35 mouse cellular contexts compared by ENCODE assay signal in genomic region chr2:134059916-134060618, GRCm38 (mm10).
DNase-seq lines count a peak whose midpoint lies in the region; ATAC-seq and TF ChIP-seq lines count a peak whose summit lies in the region.
"Had no signal": no experiment of that assay in that cellular context is flagged by ENCODE, and none has a peak within 500 bp of the region (broad histone marks: within the 10 kb centered on the region; RNA-seq: fewer than 3 reads in every experiment).

No protein-coding gene starts in this region.

- H3K4me2 ChIP-seq in liver, embryonic 11.5 days = no peak overlapping the region
- H3K4me2 ChIP-seq in liver, embryonic 13.5 days = no peak overlapping the region
- no peak overlapping the region for H3K4me2 ChIP-seq in hindbrain, embryonic 11.5 days (replicated peaks; ENCODE audit: low read depth, low read length)
- H3K4me2 ChIP-seq: embryonic facial prominence, embryonic 13.5 days; forebrain, embryonic 15.5 days; intestine, embryonic 15.5 days; limb, embryonic 13.5 days; midbrain, embryonic 12.5 days; neural tube, embryonic 12.5 days had no signal

- H3K36me3 ChIP-seq in liver, embryonic 11.5 days (ENCODE audit: control insufficient read depth, insufficient read depth, low read length) = no peaks in the 10 kb centered on the region
- no peaks in the 10 kb centered on the region for H3K36me3 ChIP-seq in liver, embryonic 13.5 days
- no peaks in the 10 kb centered on the region for H3K36me3 ChIP-seq in hindbrain, embryonic 11.5 days (ENCODE audit: control insufficient read depth, insufficient read depth, low read length)
- H3K36me3 ChIP-seq: embryonic facial prominence, embryonic 13.5 days; forebrain, embryonic 10.5 days; forebrain, embryonic 15.5 days; hindbrain, embryonic 10.5 days; intestine, embryonic 15.5 days; limb, embryonic 13.5 days; midbrain, embryonic 12.5 days; neural tube, embryonic 12.5 days had no signal

- 79% methylated on average over 2 of the region's 2 CpGs for WGBS in liver, embryonic 11.5 days
- 49% methylated on average over 2 of the region's 2 CpGs for WGBS in liver, embryonic 13.5 days (ENCODE audit: insufficient replicate concordance)
- 85% methylated on average over 2 of the region's 2 CpGs for WGBS in hindbrain, embryonic 11.5 days

- TF ChIP-seq CTCF in brain, embryonic 14.5 days (IDR thresholded peaks at IDR 0.05; ENCODE audit: borderline replicate concordance, extremely low read depth, insufficient read depth, insufficient read length) = no peak

- no peaks in the 10 kb centered on the region for H3K27me3 ChIP-seq in liver, embryonic 11.5 days (replicated peaks; ENCODE audit: control insufficient read depth, insufficient read depth, low read length)
- no peaks in the 10 kb centered on the region for H3K27me3 ChIP-seq in liver, embryonic 13.5 days
- no peaks in the 10 kb centered on the region for H3K27me3 ChIP-seq in hindbrain, embryonic 11.5 days (ENCODE audit: control insufficient read depth, insufficient read depth, low read length)
- H3K27me3 ChIP-seq: CH12.LX; embryonic facial prominence, embryonic 13.5 days; forebrain, embryonic 15.5 days; intestine, embryonic 15.5 days; limb, embryonic 13.5 days; midbrain, embryonic 12.5 days; neural tube, embryonic 12.5 days; Patski had no signal

- no peak overlapping the region for H3K9ac ChIP-seq in liver, embryonic 11.5 days (ENCODE audit: low read depth, low read length)
- no peak overlapping the region for H3K9ac ChIP-seq in liver, embryonic 13.5 days
- no peak overlapping the region for H3K9ac ChIP-seq in hindbrain, embryonic 11.5 days (ENCODE audit: low read depth, low read length)
- H3K9ac ChIP-seq: embryonic facial prominence, embryonic 13.5 days; forebrain, embryonic 15.5 days; intestine, embryonic 15.5 days; limb, embryonic 13.5 days; midbrain, embryonic 12.5 days; neural tube, embryonic 12.5 days had no signal

- H3K27ac ChIP-seq in liver, embryonic 11.5 days (ENCODE audit: low read depth, low read length) = no peak overlapping the region
- no peak overlapping the region for H3K27ac ChIP-seq in liver, embryonic 13.5 days
- no peak overlapping the region for H3K27ac ChIP-seq in hindbrain, embryonic 11.5 days (ENCODE audit: low read depth, low read length)
- H3K27ac ChIP-seq: embryonic facial prominence, embryonic 13.5 days; forebrain, embryonic 10.5 days; forebrain, embryonic 15.5 days; hindbrain, embryonic 10.5 days; hindbrain, postnatal 0 days; intestine, embryonic 15.5 days; layer of hippocampus, adult 2 months; limb, embryonic 13.5 days; midbrain, embryonic 12.5 days; neural tube, embryonic 12.5 days had no signal

- H3K9me3 ChIP-seq in liver, embryonic 11.5 days (ENCODE audit: control insufficient read depth, low read length) = no peaks in the 10 kb centered on the region
- H3K9me3 ChIP-seq in liver, embryonic 13.5 days (replicated peaks) = no peaks in the 10 kb centered on the region
- no peaks in the 10 kb centered on the region for H3K9me3 ChIP-seq in hindbrain, embryonic 11.5 days (ENCODE audit: control insufficient read depth, low read length)
- H3K9me3 ChIP-seq: embryonic facial prominence, embryonic 13.5 days; forebrain, embryonic 10.5 days; forebrain, embryonic 15.5 days; hindbrain, embryonic 10.5 days; intestine, embryonic 15.5 days; limb, embryonic 13.5 days; midbrain, embryonic 12.5 days; neural tube, embryonic 12.5 days had no signal

- ATAC-seq in liver, embryonic 11.5 days (replicated peaks; ENCODE audit: low FRiP score) = peak; percentile 75; the same call in 1 of the 2 replicates
- ATAC-seq in liver, embryonic 13.5 days (ENCODE audit: low read depth) = peak; percentile 84
- peak; percentile 91 for ATAC-seq in megakaryocyte progenitor cell, adult 5-6 weeks (replicated peaks; ENCODE audit: poor library complexity)
- ATAC-seq in hindbrain, embryonic 11.5 days (ENCODE audit: low FRiP score) = no peak
- ATAC-seq: forebrain, embryonic 15.5 days; hindbrain, postnatal 0 days; intestine, embryonic 15.5 days; Patski had no signal

- DNase-seq in liver, embryonic 11.5 days (ENCODE audit: low spot score) = no peak
- no peak for DNase-seq in liver
- peak; percentile 25 for DNase-seq in brain, embryonic 14.5 days (ENCODE audit: low read depth)
- peak; percentile 6 for DNase-seq in liver, embryonic 13.5 days
- DNase-seq in hindbrain, embryonic 11.5 days (ENCODE audit: low spot score) = no peak
- DNase-seq in gastrocnemius, adult 18-20 months (ENCODE audit: low spot score) = no peak
- DNase-seq in gastrocnemius, postnatal 10 days = no peak
- DNase-seq: adrenal gland, postnatal 10 days; cerebellum, adult 11 months; cerebellum, adult 9-10 months; cerebellum, postnatal 36 days; embryo, embryonic 11 days; gastrocnemius, postnatal 14 days; heart, postnatal 14 days; kidney, adult 2 months; kidney, postnatal 36 days; lung, adult 2 months; lung, postnatal 14 days; right cerebral cortex, adult 18-20 months; spleen, adult 18-20 months; thymus, postnatal 25 days had no signal

- H3K4me1 ChIP-seq in liver, embryonic 11.5 days (replicated peaks; ENCODE audit: control insufficient read depth, insufficient read depth, low read length) = no peaks in the 10 kb centered on the region
- H3K4me1 ChIP-seq in liver, embryonic 13.5 days (replicated peaks) = peaks cover 7% of the 10 kb centered on the region; the same call in 1 of the 2 replicates
- H3K4me1 ChIP-seq in hindbrain, embryonic 11.5 days (replicated peaks; ENCODE audit: control insufficient read depth, insufficient read depth, low read length) = no peaks in the 10 kb centered on the region
- H3K4me1 ChIP-seq: embryonic facial prominence, embryonic 13.5 days; forebrain, embryonic 10.5 days; forebrain, embryonic 15.5 days; hindbrain, embryonic 10.5 days; intestine, embryonic 15.5 days; limb, embryonic 13.5 days; midbrain, embryonic 12.5 days; neural tube, embryonic 12.5 days had no signal

- no peak overlapping the region for H3K4me3 ChIP-seq in liver, embryonic 11.5 days (ENCODE audit: low read depth, low read length)
- no peak overlapping the region for H3K4me3 ChIP-seq in liver, embryonic 13.5 days (replicated peaks)
- H3K4me3 ChIP-seq in hindbrain, embryonic 11.5 days (ENCODE audit: low read depth, low read length) = no peak overlapping the region
- H3K4me3 ChIP-seq: embryonic facial prominence, embryonic 13.5 days; forebrain, embryonic 10.5 days; forebrain, embryonic 15.5 days; hindbrain, embryonic 10.5 days; intestine, embryonic 15.5 days; layer of hippocampus, adult 2 months; limb, embryonic 13.5 days; midbrain, embryonic 12.5 days; myocyte; neural tube, embryonic 12.5 days had no signal

- TF ChIP-seq POLR2A in brain, embryonic 14.5 days (IDR thresholded peaks at IDR 0.05; ENCODE audit: borderline replicate concordance, extremely low read depth, insufficient read depth, insufficient read length, poor library complexity, severe bottlenecking) = no peak

Comparison
In these comparisons a context has a peak if more than half of its experiments do, and no peak if none do; other contexts are left out.
1. DNase-seq: peak in brain, embryonic 14.5 days (single experiment) and liver, embryonic 13.5 days (single experiment); none in liver, embryonic 11.5 days (single experiment), liver (single experiment), hindbrain, embryonic 11.5 days (single experiment), gastrocnemius, adult 18-20 months (single experiment) and gastrocnemius, postnatal 10 days (single experiment).